Mouse (Mus musculus): ENCODE measurements at regions not wholly inside any gene's neighbourhood (a gene's known extent, or its start where the extent isn't known, plus 50 kb on each side); places are given as distances from the start of the nearest gene placed in this dataset.

GRCm38 (mm10) chr10:17475976-17476375, 247.0 kb upstream of the Cited2 start:
- no peak for ATAC-seq

DNA sequence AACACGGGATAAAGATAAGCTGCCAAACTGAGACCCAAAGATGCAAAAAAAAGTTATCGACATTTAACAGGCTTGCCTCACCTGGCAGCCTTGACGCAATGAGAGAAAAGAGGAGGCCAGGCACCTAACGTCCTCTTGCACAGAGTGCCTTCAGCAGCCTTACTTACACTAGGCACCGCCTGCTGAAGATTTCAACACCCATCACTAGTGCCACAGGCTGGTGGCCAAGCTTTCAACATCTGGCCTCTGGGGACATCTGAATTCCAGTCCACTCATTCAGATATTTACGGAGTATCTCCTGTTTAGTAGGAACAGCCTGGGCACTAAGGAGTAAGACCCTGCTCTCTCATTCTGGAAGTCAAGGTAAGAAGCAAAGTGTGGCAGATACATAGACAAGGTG, 246.3 kb upstream of the Cited2 start:
- ATAC-seq: no peak

- no peak for ATAC-seq
Measured at GRCm38 (mm10) chr10:17478761-17479632, 244.0 kb upstream of the Cited2 start.

DNA sequence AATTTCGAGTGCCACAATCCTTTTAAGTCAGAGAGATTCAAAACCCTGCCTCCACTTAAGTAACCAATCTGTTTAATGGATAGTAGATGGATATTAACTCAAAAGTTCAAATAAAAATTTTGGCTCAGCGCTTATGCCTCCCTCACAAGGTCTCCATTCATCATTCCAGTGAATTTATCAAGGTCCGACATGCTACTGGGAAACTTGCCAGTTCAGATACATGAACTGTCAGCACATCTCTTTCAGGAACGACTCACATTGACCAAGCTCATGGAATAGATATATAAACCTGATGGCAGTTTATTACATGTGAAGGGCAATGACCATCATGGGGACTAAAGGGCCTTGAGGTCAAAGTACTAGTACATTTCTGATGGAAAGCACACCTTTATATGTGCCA, 240.3 kb upstream of the Cited2 start:
- ATAC-seq: no peak

GRCm38 (mm10) chr10:17485049-17485449, 238.0 kb upstream of the Cited2 start:
- no peak for ATAC-seq

- ATAC-seq: no peak
Measured at GRCm38 (mm10) chr10:17485515-17485914, 237.5 kb upstream of the Cited2 start.

GRCm38 (mm10) chr10:17486011-17486410, 237.0 kb upstream of the Cited2 start:
- no peak for ATAC-seq

- no peak for ATAC-seq
Measured at GRCm38 (mm10) chr10:17487460-17487859, 235.6 kb upstream of the Cited2 start.

DNA sequence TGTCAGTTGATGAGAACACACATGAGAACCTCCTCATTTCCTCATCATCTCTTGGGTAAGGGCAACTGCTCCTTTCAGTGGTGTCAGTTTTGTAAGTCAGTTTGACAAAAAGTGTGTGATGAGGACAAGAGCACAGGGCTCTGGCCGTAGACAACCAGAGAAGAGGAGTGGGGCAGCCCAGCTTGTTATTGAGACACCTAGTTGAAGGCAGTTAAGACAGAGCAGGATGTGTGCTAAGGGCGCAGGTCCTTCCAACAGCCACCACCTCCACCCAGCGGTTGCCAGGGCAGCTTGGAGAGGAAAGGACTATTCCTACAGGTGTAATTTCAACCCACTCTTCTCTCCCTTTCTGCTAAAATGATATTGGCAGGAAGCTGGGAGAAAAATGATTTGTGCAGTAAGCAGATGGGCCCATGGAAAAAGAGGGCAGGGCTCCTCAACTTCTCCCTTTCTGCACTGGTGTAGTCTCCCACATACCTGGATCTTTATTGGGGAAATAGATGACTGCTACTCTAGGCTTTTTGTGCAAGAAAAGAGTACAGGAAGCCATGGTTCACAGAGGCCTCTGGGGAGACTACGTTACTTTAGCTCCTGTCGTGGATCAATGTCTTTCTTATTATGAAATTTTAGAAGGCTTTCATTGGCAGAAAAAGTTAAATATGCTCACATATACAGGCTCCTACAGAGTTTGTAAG, 231.3 kb upstream of the Cited2 start:
- ATAC-seq: no peak

GRCm38 (mm10) chr10:17493137-17493536, 229.9 kb upstream of the Cited2 start:
- no peak for ATAC-seq

- no peak for ATAC-seq
Measured at GRCm38 (mm10) chr10:17496831-17497230, 226.2 kb upstream of the Cited2 start.

GRCm38 (mm10) chr10:17510626-17511193, 212.3 kb upstream of the Cited2 start:
- ATAC-seq: no peak

DNA sequence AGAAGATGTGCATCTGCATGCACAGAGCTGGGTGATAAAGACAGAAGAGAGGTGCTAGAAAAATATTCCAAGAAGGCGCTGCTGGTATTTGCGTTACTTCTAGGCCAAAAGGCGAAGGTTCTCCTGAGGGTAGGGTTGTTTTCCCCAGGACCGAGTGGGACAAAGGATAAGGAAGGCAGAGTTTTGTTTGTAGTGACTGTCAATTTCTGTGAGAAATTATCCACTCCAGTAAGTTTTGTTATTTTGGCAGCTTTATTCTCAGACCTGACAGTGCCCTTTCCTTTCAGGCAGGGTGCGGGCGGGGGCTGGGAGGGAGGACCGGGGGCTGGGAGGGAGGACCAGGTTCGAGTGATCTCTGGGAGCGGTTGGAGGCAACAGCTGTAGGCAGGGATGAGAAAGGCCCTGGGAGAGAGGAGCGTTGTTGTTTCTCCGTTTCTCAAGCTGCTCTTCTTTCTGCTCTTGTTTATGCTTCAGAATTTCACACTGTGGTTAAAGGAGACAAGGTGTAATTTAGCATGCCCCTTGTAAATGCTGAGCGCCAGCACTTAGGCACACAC, 211.2 kb upstream of the Cited2 start:
- ATAC-seq: no peak

DNA sequence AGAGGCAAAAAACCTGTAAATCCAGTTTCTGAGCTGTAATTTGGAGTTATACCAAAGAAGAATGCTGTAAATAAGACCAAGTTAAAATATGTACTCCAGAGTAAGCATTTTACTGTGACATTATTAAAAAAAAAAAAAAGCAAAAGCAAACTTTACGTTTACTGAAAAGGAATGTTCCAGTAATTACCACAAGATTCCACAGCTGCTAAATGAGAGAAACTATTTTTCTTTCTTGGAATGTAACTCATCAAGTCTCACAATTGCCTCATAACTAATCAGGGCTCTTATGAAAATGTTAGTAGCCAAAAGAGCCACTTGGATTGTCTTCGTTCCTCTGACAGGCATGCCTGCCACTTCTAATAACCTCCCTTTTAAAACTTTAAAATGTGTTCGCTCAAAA, 210.5 kb upstream of the Cited2 start:
- ATAC-seq: no peak

DNA sequence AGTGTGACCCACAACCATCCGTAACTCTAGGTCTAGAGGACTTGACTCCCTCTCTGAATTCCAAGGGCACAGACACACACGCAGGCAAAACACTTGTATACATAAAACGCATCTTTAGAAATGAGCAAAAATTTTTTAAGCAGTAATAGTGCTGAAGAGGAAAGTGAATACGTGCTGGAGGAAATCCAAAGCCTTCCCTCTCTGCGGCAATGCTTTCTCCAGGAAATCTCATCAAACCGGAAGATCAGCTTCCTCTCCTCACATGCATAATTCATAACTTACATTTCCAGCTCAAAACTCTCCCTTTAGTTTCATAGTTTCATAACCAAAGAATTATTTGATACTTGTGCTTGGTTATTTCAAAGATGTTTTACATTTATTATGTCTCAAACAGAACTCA, 209.3 kb upstream of the Cited2 start:
- no peak for ATAC-seq

- ATAC-seq: no peak
Measured at GRCm38 (mm10) chr10:17516068-17516467, 206.9 kb upstream of the Cited2 start.

DNA sequence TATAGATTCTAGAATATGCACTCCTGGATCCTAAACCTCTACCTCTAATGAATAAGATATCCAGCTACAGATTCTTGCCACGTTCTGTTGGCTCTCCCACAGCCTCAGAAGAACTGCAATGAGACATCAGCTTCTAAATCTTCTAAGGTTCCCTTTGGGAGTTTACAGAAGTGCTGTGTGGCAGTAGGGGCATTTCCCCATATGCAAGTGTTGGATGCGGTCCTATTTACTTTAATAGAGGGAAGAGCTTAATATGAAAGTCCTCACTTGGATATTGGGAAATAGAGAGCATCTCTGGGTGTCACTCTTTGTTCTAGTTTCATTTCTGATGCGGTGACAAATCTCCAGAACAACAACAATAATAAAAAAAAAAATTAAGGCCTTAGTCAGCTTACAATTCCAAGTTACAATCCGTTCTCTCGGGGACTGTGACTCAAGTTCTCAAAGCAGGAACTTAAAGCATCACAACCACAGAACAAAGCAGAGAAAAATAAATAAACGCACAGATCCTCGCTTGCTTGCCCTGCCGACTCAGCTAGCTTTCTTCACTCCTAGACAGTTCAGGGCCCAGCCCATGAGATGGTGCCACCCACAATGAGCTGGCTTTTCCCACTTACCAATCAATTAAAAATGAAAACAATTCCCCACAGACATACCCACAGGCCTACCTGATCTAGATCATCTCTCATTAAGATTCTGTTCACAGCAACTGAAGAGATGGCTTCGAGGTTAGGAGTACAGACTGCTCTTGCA, 204.4 kb upstream of the Cited2 start:
- ATAC-seq: no peak

GRCm38 (mm10) chr10:17522026-17522541, 200.9 kb upstream of the Cited2 start:
- ATAC-seq: no peak

DNA sequence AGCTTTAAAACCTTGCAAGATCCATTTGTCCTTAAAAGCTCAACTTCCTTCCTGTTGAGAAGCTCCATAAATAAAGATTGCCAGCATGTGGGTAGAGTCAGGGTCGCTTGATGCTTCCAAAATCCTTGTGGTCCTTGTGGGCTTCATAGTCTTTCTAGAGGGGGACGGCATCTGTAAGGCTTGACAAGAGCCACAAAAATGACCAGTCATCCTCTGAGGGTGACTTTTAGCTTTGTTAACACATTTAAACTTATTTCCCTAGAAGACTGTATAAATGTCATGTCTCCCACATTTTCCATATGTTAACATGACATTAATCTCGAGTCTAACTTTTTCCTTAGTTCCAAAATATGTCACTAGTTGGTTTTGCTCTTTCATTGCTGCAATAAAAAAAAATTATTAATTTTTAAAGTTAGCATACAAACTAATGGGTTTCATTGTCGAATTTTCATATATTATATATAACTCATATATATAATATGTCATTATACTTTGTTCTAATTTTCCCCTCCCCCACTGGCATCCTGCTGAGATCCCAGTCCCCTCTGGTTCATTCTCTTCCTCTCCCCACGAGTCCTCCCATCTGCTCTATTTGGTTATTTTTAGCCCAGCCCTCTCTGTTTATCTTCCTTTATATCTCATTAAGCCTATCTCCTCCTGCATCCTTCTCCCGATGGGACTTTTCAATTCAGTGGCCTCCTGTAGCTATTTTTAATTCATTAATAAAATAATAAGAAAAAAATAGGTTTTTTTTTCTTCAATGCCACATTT, 199.3 kb upstream of the Cited2 start:
- no peak for ATAC-seq

DNA sequence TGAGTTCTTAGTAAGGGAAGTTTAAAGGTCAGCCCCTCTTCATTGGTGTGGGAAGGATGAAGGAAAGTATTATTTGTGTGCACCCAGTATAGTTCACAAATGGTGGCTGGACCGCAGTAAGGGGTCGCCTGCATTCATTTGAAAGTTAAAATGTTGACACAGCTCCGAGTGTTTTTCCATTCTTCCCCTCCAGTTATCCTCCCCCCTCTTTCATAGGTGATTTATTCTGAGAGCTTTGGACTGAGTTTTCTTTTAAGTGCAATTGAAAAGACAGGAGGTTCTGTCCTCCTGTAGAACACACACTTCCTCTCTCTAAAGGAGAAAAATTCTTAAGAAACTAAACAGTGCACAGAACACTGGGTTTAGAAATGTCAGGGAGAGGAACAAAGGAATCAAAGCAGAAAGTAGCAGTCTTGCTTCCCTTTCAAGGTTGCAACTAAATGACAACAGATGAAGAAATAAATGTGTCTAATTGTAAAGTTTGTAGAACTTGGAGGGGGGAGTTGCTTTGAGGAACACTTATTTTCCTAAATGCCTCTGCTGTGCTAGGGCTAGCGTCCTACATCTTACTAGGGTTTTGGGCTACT, 195.8 kb upstream of the Cited2 start:
- ATAC-seq: no peak

GRCm38 (mm10) chr10:17528116-17528515, 194.9 kb upstream of the Cited2 start:
- ATAC-seq: no peak

All from CD4-positive, CD25-positive, alpha-beta regulatory T cell, adult 4 months (primary cell).